Mouse (Mus musculus) intestine, embryonic 14.5 days (tissue): ENCODE measurements at regions not wholly inside any gene's neighbourhood (a gene's known extent, or its start where the extent isn't known, plus 50 kb on each side); places are given as distances from the start of the nearest gene placed in this dataset.

Experiments
- ATAC-seq: fragments of 200-750 bp; cut with Nextera tagmentation; replicated peaks from 2 replicates; pipeline ENCODE4 v1.8.0; 2017; ENCODE audit warnings: low read depth, moderate number of reproducible peaks, moderate TSS enrichment, moderate library complexity; ENCODE audit not compliant: low FRiP score, low TSS enrichment
- DNase-seq: peaks from one replicate; pipeline ENCODE4 v3.0.0-alpha.2; 2018; ENCODE audit warnings: low spot score
- H3K27ac ChIP-seq: fragments of 300-500 bp; sonication (generic); 2 replicates; pipeline ENCODE4 v1.5.1; 2014; ENCODE audit warnings: low read depth, mild to moderate bottlenecking, control low read depth
- H3K27me3 ChIP-seq: fragments of 300-500 bp; sonication (generic); replicated peaks from 2 replicates; pipeline ENCODE4 v1.6.1; 2014; ENCODE audit warnings: low read length, control low read depth; ENCODE audit not compliant: control insufficient read depth, insufficient read depth
- H3K36me3 ChIP-seq: fragments of 300-500 bp; sonication (generic); 2 replicates; pipeline ENCODE4 v1.6.1; 2014; ENCODE audit warnings: low read length, control low read depth; ENCODE audit not compliant: control insufficient read depth, insufficient read depth
- H3K4me1 ChIP-seq: fragments of 300-500 bp; sonication (generic); replicated peaks from 2 replicates; pipeline ENCODE4 v1.6.1; 2014; ENCODE audit warnings: low read length, control low read depth, mixed read lengths; ENCODE audit not compliant: control insufficient read depth, insufficient read depth
- H3K4me2 ChIP-seq: fragments of 300-500 bp; sonication (generic); 2 replicates; pipeline ENCODE4 v1.6.1; 2014; ENCODE audit warnings: low read length
- H3K4me3 ChIP-seq: fragments of 300-500 bp; sonication (generic); 2 replicates; pipeline ENCODE4 v1.5.1; 2014; ENCODE audit warnings: low read depth, low read length, control low read depth, mixed read lengths
- H3K9ac ChIP-seq: fragments of 300-500 bp; sonication (generic); 2 replicates; pipeline ENCODE4 v1.6.1; 2014; ENCODE audit warnings: mild to moderate bottlenecking, low read length
- H3K9me3 ChIP-seq: fragments of 300-500 bp; sonication (generic); 2 replicates; pipeline ENCODE4 v1.6.1; 2016; ENCODE audit warnings: low read length, control low read depth; ENCODE audit not compliant: control insufficient read depth
- WGBS: fragments of 180-500 bp; shearing (Covaris S2); extraction: QIAGEN DNeasy Blood & Tissue Kit; methylation state at CpG from one replicate; pipeline ENCODE4 v1.1.7; 2014; 5-methylcytosine and 5-hydroxymethylcytosine counted together

GRCm38 (mm10) chr10:119001895-119002294 is 131.9 kb upstream of the Dyrk2 start:
- H3K4me3 ChIP-seq = no peak overlapping the region
- no peaks in the 10 kb centered on the region for H3K4me1 ChIP-seq
- no peak overlapping the region for H3K9ac ChIP-seq
- H3K36me3 ChIP-seq = no peaks in the 10 kb centered on the region
- H3K9me3 ChIP-seq = no peaks in the 10 kb centered on the region
- H3K27ac ChIP-seq = no peak overlapping the region
- no peak for ATAC-seq
- WGBS = 84% methylated on average over 7 of the region's 7 CpGs
- no peak overlapping the region for H3K4me2 ChIP-seq
- no peak for DNase-seq
- no peaks in the 10 kb centered on the region for H3K27me3 ChIP-seq

DNA sequence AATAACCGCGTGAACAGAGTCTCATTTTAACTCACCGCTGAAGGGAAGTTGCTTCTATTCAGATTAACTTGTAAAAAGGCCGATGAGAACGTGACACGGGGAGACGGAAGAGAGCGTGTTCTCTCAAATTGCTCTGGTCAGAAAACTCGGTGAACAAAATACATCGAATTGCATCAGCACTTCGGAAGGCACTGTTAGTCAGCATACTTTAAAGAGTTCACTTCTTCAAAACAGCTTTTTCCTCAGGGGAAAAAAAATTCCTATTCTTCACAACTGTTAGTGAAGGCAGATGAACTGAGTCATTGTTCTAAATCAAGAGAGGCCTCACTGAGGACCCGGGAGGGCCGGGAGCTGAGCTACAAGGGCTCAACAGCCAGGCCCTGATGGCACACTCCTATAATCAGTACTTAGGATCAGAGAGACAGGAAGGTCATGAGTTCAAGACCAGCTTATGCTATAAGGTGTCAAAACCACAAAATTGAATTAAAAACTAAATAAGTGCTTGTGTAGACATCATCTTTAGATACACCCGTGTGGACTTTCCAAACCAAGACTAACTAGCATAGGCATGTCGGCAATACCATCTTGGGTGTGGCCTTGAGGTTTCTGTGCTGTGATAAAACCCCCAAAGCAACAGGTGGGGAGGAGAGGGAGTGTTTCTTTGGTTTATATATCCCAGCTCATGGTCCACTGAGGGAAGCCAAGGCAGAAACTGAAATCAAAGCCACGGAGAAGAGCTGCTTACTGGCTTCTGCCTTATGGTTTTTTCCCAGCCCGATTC is 131.2 kb upstream of the Dyrk2 start:
- Histone ChIP-seq H3K9me3 (no peaks in the 10 kb centered on the region), H3K27me3 (no peaks in the 10 kb centered on the region), H3K9ac (no peak overlapping the region), H3K27ac (no peak overlapping the region), H3K4me1 (no peaks in the 10 kb centered on the region), H3K36me3 (no peaks in the 10 kb centered on the region), H3K4me2 (no peak overlapping the region), H3K4me3 (no peak overlapping the region)
- DNase-seq = no peak
- 82% methylated on average over 17 of the region's 17 CpGs for WGBS
- no peak for ATAC-seq

DNA sequence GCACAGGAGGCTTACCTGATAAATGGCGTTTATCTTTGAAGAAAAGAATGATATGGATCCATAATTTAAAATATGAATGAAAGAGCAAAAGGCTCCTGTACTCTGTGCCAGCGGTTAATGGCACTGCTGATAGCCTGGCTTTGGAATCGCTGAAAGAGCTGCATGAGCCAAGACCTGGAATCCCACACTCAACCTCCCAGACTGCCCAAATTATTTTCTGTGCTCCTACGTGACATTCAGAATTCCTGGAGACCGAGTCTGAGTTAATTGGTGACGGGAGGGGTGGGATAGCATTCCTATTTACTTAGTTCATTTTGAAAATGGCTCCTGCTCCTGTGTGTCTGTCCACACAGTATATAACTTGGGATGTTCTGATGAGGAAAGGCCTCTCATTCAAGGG is 129.0 kb upstream of the Dyrk2 start:
- Histone ChIP-seq H3K9ac (no peak overlapping the region), H3K27me3 (no peaks in the 10 kb centered on the region), H3K4me2 (no peak overlapping the region), H3K9me3 (no peaks in the 10 kb centered on the region), H3K36me3 (no peaks in the 10 kb centered on the region), H3K27ac (no peak overlapping the region), H3K4me3 (no peak overlapping the region), H3K4me1 (no peaks in the 10 kb centered on the region)
- ATAC-seq = no peak
- 81% methylated on average over 6 of the region's 6 CpGs for WGBS
- DNase-seq = no peak

DNA sequence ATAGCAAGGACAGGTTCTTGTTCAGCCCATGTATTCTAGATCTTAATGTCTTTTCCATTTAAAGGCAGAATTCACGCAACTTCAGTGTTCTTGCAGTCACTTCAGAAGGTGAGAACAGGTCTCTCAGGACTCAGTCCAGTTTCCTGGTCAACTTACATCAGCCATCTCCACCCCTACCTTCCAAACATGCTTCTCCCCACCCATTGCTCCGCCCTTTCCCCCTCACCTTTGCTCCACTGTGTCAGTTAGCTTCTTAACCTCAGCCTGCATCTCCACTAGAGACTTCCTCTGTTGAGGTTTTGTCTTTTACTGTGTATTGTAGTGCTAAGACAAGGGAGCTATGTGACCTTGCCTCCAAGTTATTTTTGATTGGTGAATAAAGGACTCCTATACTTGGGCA is 127.0 kb upstream of the Dyrk2 start:
- no peaks in the 10 kb centered on the region for H3K9me3 ChIP-seq
- DNase-seq (no peak), ATAC-seq (no peak)
- no peaks in the 10 kb centered on the region for H3K4me1 ChIP-seq
- H3K4me2 ChIP-seq = no peak overlapping the region
- H3K27me3 ChIP-seq = no peaks in the 10 kb centered on the region
- H3K36me3 ChIP-seq = no peaks in the 10 kb centered on the region
- no peak overlapping the region for H3K9ac ChIP-seq
- H3K27ac ChIP-seq = no peak overlapping the region
- H3K4me3 ChIP-seq = no peak overlapping the region
- 95% methylated on average over 2 of the region's 2 CpGs for WGBS

GRCm38 (mm10) chr10:118993819-118994574 is 124.0 kb upstream of the Dyrk2 start:
- DNase-seq = no peak
- whole genome bisulfite sequencing = 59% methylated on average over 15 of the region's 15 CpGs
- no peak overlapping the region for H3K27ac ChIP-seq

DNA sequence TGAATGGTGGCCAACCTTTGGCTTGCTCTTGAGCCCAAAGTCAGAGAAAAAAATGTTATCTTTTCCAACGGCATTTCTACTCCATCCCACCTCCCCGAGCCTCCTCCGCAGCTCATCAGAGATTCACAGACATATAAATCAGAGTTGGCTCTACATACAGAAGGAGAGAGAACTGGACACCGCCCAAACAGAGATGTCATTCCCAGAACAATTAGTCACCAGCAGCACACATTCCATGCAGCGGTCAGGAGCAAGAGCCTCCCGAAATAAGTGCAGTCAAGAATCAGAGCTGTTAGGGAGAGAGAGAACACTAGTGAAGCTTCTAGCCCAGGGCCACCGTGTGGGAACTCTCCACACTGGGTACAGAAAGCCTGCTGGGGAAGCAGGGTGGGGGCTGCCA is 121.2 kb upstream of the Dyrk2 start:
- 63% methylated on average over 7 of the region's 7 CpGs for WGBS
- ATAC-seq = no peak
- H3K4me2 ChIP-seq = no peak overlapping the region
- DNase-seq = no peak
- H3K27ac ChIP-seq = no peak overlapping the region
- no peaks in the 10 kb centered on the region for H3K9me3 ChIP-seq
- H3K36me3 ChIP-seq = no peaks in the 10 kb centered on the region
- no peaks in the 10 kb centered on the region for H3K27me3 ChIP-seq
- H3K4me3 ChIP-seq = no peak overlapping the region
- H3K9ac ChIP-seq = no peak overlapping the region
- no peaks in the 10 kb centered on the region for H3K4me1 ChIP-seq

More at GRCm38 (mm10) chr10:118993819-118994574, 124.0 kb upstream of the Dyrk2 start:
- Histone ChIP-seq H3K36me3 (no peaks in the 10 kb centered on the region), H3K4me1 (no peaks in the 10 kb centered on the region), H3K4me2 (no peak overlapping the region), H3K9ac (no peak overlapping the region), H3K4me3 (no peak overlapping the region), H3K27me3 (no peaks in the 10 kb centered on the region), H3K9me3 (no peaks in the 10 kb centered on the region)
- ATAC-seq = no peak

- no peak overlapping the region for H3K27ac ChIP-seq
- no peaks in the 10 kb centered on the region for H3K36me3 ChIP-seq
- H3K27me3 ChIP-seq = no peaks in the 10 kb centered on the region
- H3K9me3 ChIP-seq = no peaks in the 10 kb centered on the region
- H3K4me3 ChIP-seq = no peak overlapping the region
- DNase-seq (no peak), ATAC-seq (no peak)
- WGBS = 81% methylated on average over 6 of the region's 6 CpGs
- H3K9ac ChIP-seq = no peak overlapping the region
- H3K4me2 ChIP-seq = no peak overlapping the region
- H3K4me1 ChIP-seq = no peaks in the 10 kb centered on the region
These were observed 120.5 kb upstream of the Dyrk2 start for GRCm38 (mm10) chr10:118990500-118990899.

GRCm38 (mm10) chr10:118989812-118990211 is 119.8 kb upstream of the Dyrk2 start:
- Histone ChIP-seq H3K36me3 (no peaks in the 10 kb centered on the region), H3K27me3 (no peaks in the 10 kb centered on the region), H3K9me3 (no peaks in the 10 kb centered on the region), H3K4me2 (no peak overlapping the region), H3K9ac (no peak overlapping the region), H3K27ac (no peak overlapping the region), H3K4me3 (no peak overlapping the region), H3K4me1 (no peaks in the 10 kb centered on the region)
- DNase-seq (no peak), ATAC-seq (no peak)
- WGBS = 76% methylated on average over 10 of the region's 10 CpGs
